Mouse (Mus musculus): ENCODE data around the gene Pemt. TPM values are rescaled to one million over a fixed set of nuclear protein-coding genes. Genes with fewer than 3 reads are reported as not detected.

Pemt gene
- polyA plus RNA-seq, 1 experiment, result 1.3 TPM

- TF ChIP-seq GATA1 (IDR thresholded peaks at IDR 0.05; ENCODE audit: low read length), result no peak
These were observed 16.3 kb downstream of the Pemt start for GRCm38 (mm10) chr11:60029976-60030375.

GRCm38 (mm10) chr11:60027913-60028875, 18.1 kb downstream of the Pemt start:
- no peak for TF ChIP-seq GATA1 (IDR thresholded peaks at IDR 0.05; ENCODE audit: low read length)

GRCm38 (mm10) chr11:60027272-60027671, 19.0 kb downstream of the Pemt start:
- no peak for TF ChIP-seq GATA1 (IDR thresholded peaks at IDR 0.05; ENCODE audit: low read length)

GRCm38 (mm10) chr11:60026166-60026565, 20.1 kb downstream of the Pemt start:
- no peak for TF ChIP-seq GATA1 (IDR thresholded peaks at IDR 0.05; ENCODE audit: low read length)

GRCm38 (mm10) chr11:60021201-60021600, 25.1 kb downstream of the Pemt start:
- no peak for TF ChIP-seq GATA1 (IDR thresholded peaks at IDR 0.05; ENCODE audit: low read length)

- no peak for TF ChIP-seq GATA1 (IDR thresholded peaks at IDR 0.05; ENCODE audit: low read length)
These were observed 29.6 kb downstream of the Pemt start for GRCm38 (mm10) chr11:60016726-60017125.

- no peak for TF ChIP-seq GATA1 (IDR thresholded peaks at IDR 0.05; ENCODE audit: low read length)
These were observed 34.8 kb downstream of the Pemt start for GRCm38 (mm10) chr11:60011516-60011915.

GRCm38 (mm10) chr11:60009451-60009850, 36.8 kb downstream of the Pemt start:
- TF ChIP-seq GATA1 (IDR thresholded peaks at IDR 0.05; ENCODE audit: low read length), result no peak

GRCm38 (mm10) chr11:60005866-60006265, 40.4 kb downstream of the Pemt start:
- no peak for TF ChIP-seq GATA1 (IDR thresholded peaks at IDR 0.05; ENCODE audit: low read length)

- no peak for TF ChIP-seq GATA1 (IDR thresholded peaks at IDR 0.05; ENCODE audit: low read length)
These were observed 41.6 kb downstream of the Pemt start for GRCm38 (mm10) chr11:60004716-60005115.

GRCm38 (mm10) chr11:60003811-60004210, 42.5 kb downstream of the Pemt start:
- TF ChIP-seq GATA1 (IDR thresholded peaks at IDR 0.05; ENCODE audit: low read length), result no peak

GRCm38 (mm10) chr11:60001231-60001980, 44.9 kb downstream of the Pemt start:
- TF ChIP-seq GATA1 (IDR thresholded peaks at IDR 0.05; ENCODE audit: low read length), result no peak

GRCm38 (mm10) chr11:59994318-59994717, 52.0 kb downstream of the Pemt start:
- no peak for TF ChIP-seq GATA1 (IDR thresholded peaks at IDR 0.05; ENCODE audit: low read length)

- TF ChIP-seq GATA1 (IDR thresholded peaks at IDR 0.05; ENCODE audit: low read length), result no peak
These were observed 54.9 kb downstream of the Pemt start for GRCm38 (mm10) chr11:59991365-59991764.

GRCm38 (mm10) chr11:59989406-59989805, 56.9 kb downstream of the Pemt start:
- TF ChIP-seq GATA1 (IDR thresholded peaks at IDR 0.05; ENCODE audit: low read length), result no peak

- no peak for TF ChIP-seq GATA1 (IDR thresholded peaks at IDR 0.05; ENCODE audit: low read length)
These were observed 68.5 kb downstream of the Pemt start for GRCm38 (mm10) chr11:59977831-59978230.

All from G1E-ER4 (cell line).